Mouse (Mus musculus): ENCODE data around the gene Etfdh. TPM values are rescaled to one million over a fixed set of nuclear protein-coding genes. Genes with fewer than 3 reads are reported as not detected.

Etfdh gene
- polyA plus RNA-seq, 1 experiment: 28.7 TPM

DNA sequence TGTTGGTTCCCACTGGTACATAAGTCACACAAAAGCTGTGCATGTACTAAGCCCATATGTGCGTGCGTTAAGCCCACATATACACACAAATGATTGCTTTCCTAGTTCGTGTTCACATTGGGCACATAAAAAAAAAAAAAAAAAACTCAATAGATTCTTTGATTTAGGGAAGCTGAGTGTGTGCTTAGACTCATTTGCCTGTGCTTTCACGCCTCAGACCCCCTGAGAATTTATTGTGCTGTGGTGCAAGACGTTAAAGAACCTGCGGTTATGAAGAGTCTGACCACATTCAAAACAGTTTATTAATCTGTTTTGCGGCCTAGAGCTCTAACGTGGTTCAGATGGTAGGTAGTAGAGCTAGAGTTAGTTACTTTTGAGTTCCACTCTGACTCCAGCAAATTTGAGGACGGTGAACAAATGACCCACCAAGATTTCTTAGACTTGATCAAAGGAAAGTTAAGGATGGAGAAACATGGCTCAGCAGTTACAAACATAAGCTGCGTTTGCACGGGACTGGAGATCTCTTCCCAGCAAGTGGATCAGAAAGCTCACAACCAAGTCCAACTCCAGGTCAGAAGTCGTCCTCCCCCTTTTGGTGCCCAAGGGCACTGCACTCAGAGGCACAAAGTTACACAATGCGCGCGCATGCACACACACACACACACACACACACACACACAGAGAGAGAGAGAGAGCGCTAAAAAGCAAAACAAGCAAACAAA is 60.5 kb downstream of the Etfdh start:
- Histone ChIP-seq H3K4me3 (ENCODE audit: low read depth, low read length) (no peak overlapping the region), H3K36me3 (ENCODE audit: control insufficient read depth, insufficient read depth, low read length, poor library complexity, severe bottlenecking) (no peaks in the 10 kb centered on the region), H3K9me3 (replicated peaks; ENCODE audit: control insufficient read depth, insufficient read depth, low read length, poor library complexity, severe bottlenecking) (no peaks in the 10 kb centered on the region), H3K4me1 (ENCODE audit: control insufficient read depth, insufficient read depth, low read length) (no peaks in the 10 kb centered on the region), H3K9ac (ENCODE audit: low read depth, poor library complexity, severe bottlenecking) (0 out of 2 replicates have a peak overlapping the region, but pooled peaks have one; percentile 37), H3K27me3 (ENCODE audit: control insufficient read depth, insufficient read depth, low read length, poor library complexity, severe bottlenecking) (no peaks in the 10 kb centered on the region), H3K27ac (ENCODE audit: insufficient read depth, low read length) (no peak overlapping the region)
- TF ChIP-seq CTCF (IDR thresholded peaks at IDR 0.05; ENCODE audit: low read depth, low read length) (peak; percentile 38), EP300 (IDR thresholded peaks at IDR 0.05; ENCODE audit: insufficient read depth, low read depth, low read length) (no peak), POLR2A (IDR thresholded peaks at IDR 0.05; ENCODE audit: insufficient read depth, low read length) (no peak)

DNA sequence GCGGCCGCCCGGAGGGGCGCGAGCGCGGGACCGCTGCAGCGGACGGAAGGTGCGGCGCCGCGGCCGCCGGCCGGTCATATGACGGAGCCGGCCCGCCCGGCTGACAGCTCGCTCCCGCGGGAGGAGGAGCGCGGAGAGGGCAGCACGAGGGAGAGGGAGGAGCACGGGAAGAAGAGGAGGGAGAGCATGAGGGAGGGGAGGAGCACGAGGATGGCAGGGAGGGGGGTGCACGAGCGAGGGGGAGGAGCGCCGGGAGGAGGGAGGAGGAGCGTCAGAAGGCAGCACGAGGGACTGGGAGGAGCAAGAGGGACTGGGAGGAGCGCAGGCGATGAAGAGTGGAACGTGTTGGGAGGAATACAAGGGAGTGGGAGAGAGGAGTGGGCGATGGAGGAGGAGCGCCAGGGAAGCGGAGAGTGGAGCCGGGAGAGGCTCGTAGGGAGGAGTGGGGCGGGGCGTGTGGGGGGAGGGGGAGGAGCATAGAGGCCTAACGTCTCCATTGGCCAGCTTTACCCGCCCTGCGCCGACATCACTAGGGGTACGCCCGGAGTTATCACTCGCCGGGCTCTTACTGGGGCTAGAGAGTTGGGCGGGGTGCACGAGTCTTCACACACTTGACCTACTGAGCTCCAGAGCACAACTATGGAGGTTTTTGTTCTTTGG is 61.5 kb downstream of the Etfdh start, which contains the start of gene Fnip2:
Fnip2 (minus strand) TSS at position 94 of the 660 bp plus-strand sequence.
- TF ChIP-seq CTCF (IDR thresholded peaks at IDR 0.05; ENCODE audit: low read depth, low read length) (no peak), POLR2A (IDR thresholded peaks at IDR 0.05; ENCODE audit: insufficient read depth, low read length) (peak; percentile 29), EP300 (IDR thresholded peaks at IDR 0.05; ENCODE audit: insufficient read depth, low read depth, low read length) (peak; percentile 80; the same call in 1 of the 2 replicates)
- H3K36me3 ChIP-seq (ENCODE audit: control insufficient read depth, insufficient read depth, low read length, poor library complexity, severe bottlenecking): no peaks in the 10 kb centered on the region

DNA sequence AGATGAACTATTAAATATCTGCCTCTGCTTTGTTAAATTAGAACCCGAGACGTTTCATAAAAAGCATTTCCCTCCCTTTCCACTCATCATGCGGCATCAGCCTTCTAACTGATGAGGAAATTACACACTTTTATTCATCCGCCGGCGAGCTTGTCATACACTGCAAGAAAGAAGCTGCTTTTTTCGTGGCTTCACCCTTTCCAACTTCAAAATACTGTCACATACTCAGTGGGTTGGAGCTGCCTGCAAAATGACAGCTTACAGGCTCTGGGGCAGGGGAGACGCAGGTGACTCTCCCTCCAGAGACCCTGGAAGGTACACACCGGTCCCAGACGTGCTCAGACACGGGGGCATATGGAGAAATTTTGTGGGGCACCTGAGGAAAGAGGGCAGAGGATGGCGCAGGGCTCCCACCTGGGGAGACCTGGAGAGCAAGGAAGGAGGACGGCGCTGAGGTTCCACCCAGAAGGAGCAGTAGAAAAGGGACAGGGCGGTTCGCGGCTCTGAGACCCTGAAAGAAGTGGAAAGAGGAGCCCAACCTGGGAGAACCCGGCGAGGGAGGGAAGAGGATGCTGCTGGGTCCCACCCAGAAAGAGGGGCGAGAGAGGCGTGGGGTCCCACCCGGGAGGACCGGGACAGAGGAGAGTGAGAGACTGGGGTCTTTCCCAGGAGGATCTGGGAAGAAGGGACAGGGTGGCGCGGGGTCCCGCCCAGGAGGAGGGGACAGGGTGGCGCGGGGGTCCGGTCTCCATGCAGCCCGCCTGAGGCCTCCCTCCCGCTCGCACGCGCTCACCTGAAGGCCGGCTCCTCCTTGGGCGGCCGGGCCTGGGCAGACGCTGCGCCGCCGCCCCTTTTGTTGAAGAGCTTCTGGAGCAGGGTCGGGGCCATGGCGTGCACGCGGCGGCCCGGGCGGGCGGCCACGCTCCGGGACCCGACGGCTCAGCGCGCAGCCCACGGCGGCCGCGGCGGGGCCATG is 62.3 kb downstream of the Etfdh start:
- Histone ChIP-seq H3K27ac (ENCODE audit: insufficient read depth, low read length) (no peak overlapping the region), H3K9ac (ENCODE audit: low read depth, poor library complexity, severe bottlenecking) (peak overlapping the region; percentile 82), H3K36me3 (ENCODE audit: control insufficient read depth, insufficient read depth, low read length, poor library complexity, severe bottlenecking) (no peaks in the 10 kb centered on the region), H3K9me3 (replicated peaks; ENCODE audit: control insufficient read depth, insufficient read depth, low read length, poor library complexity, severe bottlenecking) (no peaks in the 10 kb centered on the region), H3K4me1 (ENCODE audit: control insufficient read depth, insufficient read depth, low read length) (no peaks in the 10 kb centered on the region), H3K4me3 (ENCODE audit: low read depth, low read length) (peak overlapping the region; percentile 60), H3K27me3 (ENCODE audit: control insufficient read depth, insufficient read depth, low read length, poor library complexity, severe bottlenecking) (no peaks in the 10 kb centered on the region)
- TF ChIP-seq POLR2A (IDR thresholded peaks at IDR 0.05; ENCODE audit: insufficient read depth, low read length): no peak
- TF ChIP-seq CTCF (IDR thresholded peaks at IDR 0.05; ENCODE audit: low read depth, low read length): no peak
- no peak for TF ChIP-seq EP300 (IDR thresholded peaks at IDR 0.05; ENCODE audit: insufficient read depth, low read depth, low read length)

More for the DNA sequence above, 61.5 kb downstream of the Etfdh start, which contains the start of gene Fnip2:
- no peak within 1 kb of the TSS for H3K27ac ChIP-seq (ENCODE audit: insufficient read depth, low read length)
- no peaks in the 10 kb centered on the region for H3K27me3 ChIP-seq (ENCODE audit: control insufficient read depth, insufficient read depth, low read length, poor library complexity, severe bottlenecking)
- H3K4me3 ChIP-seq (ENCODE audit: low read depth, low read length): peak within 1 kb of the TSS; percentile 60
- H3K9ac ChIP-seq (ENCODE audit: low read depth, poor library complexity, severe bottlenecking): peak within 1 kb of the TSS; percentile 82
- no peaks in the 10 kb centered on the region for H3K9me3 ChIP-seq (replicated peaks; ENCODE audit: control insufficient read depth, insufficient read depth, low read length, poor library complexity, severe bottlenecking)
- H3K4me1 ChIP-seq (ENCODE audit: control insufficient read depth, insufficient read depth, low read length): no peaks in the 10 kb centered on the region

DNA sequence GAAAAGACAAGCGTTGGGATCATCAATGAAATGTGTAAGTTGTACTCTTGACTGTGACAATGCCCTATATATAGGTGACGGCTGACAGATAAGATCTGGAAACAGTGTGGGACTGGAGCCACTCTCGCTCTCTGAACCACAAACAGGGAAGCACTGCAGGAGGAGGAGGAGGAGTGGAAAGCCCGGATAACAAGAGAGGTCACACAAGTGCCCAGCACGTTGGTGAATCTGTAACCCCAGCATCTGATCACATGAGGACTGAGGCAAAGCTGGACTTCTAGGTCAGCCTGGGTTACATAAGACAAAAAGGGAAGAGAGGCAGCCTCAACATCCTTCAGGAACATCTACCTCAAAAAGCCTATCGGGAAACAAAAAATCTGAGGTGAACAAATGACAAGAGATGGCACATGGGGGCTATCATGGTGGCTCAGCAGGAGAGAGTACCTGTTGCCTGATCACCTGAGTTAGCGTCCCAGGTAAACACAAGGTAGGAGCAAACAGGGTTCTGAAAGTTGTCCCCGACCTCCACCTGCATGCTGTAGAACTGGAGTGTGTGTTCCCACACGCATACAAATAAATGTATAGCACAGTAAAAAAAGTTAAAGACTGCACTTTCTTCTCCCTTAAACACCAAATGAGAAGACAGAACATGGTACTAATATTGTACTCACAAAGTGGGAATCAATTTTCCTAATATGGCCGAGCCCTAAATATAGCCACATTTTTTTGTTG is 64.3 kb downstream of the Etfdh start:
- Histone ChIP-seq H3K4me3 (ENCODE audit: low read depth, low read length) (no peak overlapping the region), H3K36me3 (ENCODE audit: control insufficient read depth, insufficient read depth, low read length, poor library complexity, severe bottlenecking) (no peaks in the 10 kb centered on the region), H3K27ac (ENCODE audit: insufficient read depth, low read length) (no peak overlapping the region), H3K27me3 (ENCODE audit: control insufficient read depth, insufficient read depth, low read length, poor library complexity, severe bottlenecking) (no peaks in the 10 kb centered on the region), H3K9me3 (replicated peaks; ENCODE audit: control insufficient read depth, insufficient read depth, low read length, poor library complexity, severe bottlenecking) (no peaks in the 10 kb centered on the region), H3K4me1 (ENCODE audit: control insufficient read depth, insufficient read depth, low read length) (no peaks in the 10 kb centered on the region), H3K9ac (ENCODE audit: low read depth, poor library complexity, severe bottlenecking) (no peak overlapping the region)
- TF ChIP-seq CTCF (IDR thresholded peaks at IDR 0.05; ENCODE audit: low read depth, low read length): no peak

DNA sequence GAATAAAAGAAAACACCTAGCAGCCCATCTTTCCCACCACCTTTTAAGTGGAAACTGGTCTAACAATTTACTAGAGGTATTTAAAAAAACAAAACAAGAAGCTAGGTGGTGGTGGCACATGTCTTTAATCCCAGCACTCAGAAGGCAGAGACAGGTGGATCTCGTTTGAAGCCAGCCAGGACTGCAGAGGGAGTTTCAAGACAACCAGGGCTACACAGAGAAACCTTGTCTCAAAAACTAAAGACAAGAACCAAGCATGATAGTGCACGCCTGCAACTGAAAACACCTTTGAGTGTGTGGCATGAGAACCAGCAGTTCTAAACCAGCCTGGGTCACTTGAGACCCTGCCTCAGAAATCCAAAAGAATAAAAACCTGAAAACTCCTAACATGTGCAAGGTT is 65.8 kb downstream of the Etfdh start:
- Histone ChIP-seq H3K27ac (ENCODE audit: insufficient read depth, low read length) (no peak overlapping the region), H3K4me1 (ENCODE audit: control insufficient read depth, insufficient read depth, low read length) (no peaks in the 10 kb centered on the region), H3K9ac (ENCODE audit: low read depth, poor library complexity, severe bottlenecking) (no peak overlapping the region), H3K9me3 (replicated peaks; ENCODE audit: control insufficient read depth, insufficient read depth, low read length, poor library complexity, severe bottlenecking) (no peaks in the 10 kb centered on the region), H3K36me3 (ENCODE audit: control insufficient read depth, insufficient read depth, low read length, poor library complexity, severe bottlenecking) (no peaks in the 10 kb centered on the region), H3K4me3 (ENCODE audit: low read depth, low read length) (no peak overlapping the region), H3K27me3 (ENCODE audit: control insufficient read depth, insufficient read depth, low read length, poor library complexity, severe bottlenecking) (no peaks in the 10 kb centered on the region)
- no peak for TF ChIP-seq CTCF (IDR thresholded peaks at IDR 0.05; ENCODE audit: low read depth, low read length)
- no peak for TF ChIP-seq POLR2A (IDR thresholded peaks at IDR 0.05; ENCODE audit: insufficient read depth, low read length)
- TF ChIP-seq EP300 (IDR thresholded peaks at IDR 0.05; ENCODE audit: insufficient read depth, low read depth, low read length): no peak

Measured in ES-Bruce4 (cell line).